Mouse (Mus musculus): ENCODE data around the gene Dpep3.
"Not testable (repeated sequence)": the region's sequence is repeated elsewhere in the genome, so short reads cannot be mapped to it uniquely, and the experiment has no call there.

The Dpep3 gene

GRCm38 (mm10) chr8:105979325-105979724, at the start of gene Dpep3:
Gene Dpep3, minus strand, starts transcription at chr8:105979429.
- DNase-seq (ENCODE audit: low read depth): no peak

- peak; percentile 89 for DNase-seq (ENCODE audit: low read depth)
These were observed 43.3 kb upstream of the Dpep3 start for GRCm38 (mm10) chr8:106022483-106022882.

GRCm38 (mm10) chr8:106018039-106018438, 38.8 kb upstream of the Dpep3 start:
- DNase-seq (ENCODE audit: low read depth): no peak

GRCm38 (mm10) chr8:106017130-106017529, 37.9 kb upstream of the Dpep3 start:
- DNase-seq (ENCODE audit: low read depth): no peak

- DNase-seq (ENCODE audit: low read depth): no peak
These were observed 37.1 kb upstream of the Dpep3 start for GRCm38 (mm10) chr8:106016284-106016683.

- DNase-seq (ENCODE audit: low read depth): not testable (repeated sequence)
These were observed 33.0 kb upstream of the Dpep3 start for GRCm38 (mm10) chr8:106012203-106012602.

GRCm38 (mm10) chr8:106011643-106011986, 32.4 kb upstream of the Dpep3 start, which contains the start of gene Ddx28:
Gene Ddx28, minus strand, starts transcription at chr8:106011882.
- DNase-seq (ENCODE audit: low read depth): no peak

- peak; percentile 96 for DNase-seq (ENCODE audit: low read depth)
These were observed 31.8 kb upstream of the Dpep3 start for GRCm38 (mm10) chr8:106010748-106011642.

GRCm38 (mm10) chr8:106007891-106008290, 28.7 kb upstream of the Dpep3 start:
- peak; percentile 20 for DNase-seq (ENCODE audit: low read depth)

GRCm38 (mm10) chr8:106007135-106007534, 27.9 kb upstream of the Dpep3 start:
- DNase-seq (ENCODE audit: low read depth): peak; percentile 86

GRCm38 (mm10) chr8:106006413-106006812, 27.2 kb upstream of the Dpep3 start:
- DNase-seq (ENCODE audit: low read depth): peak; percentile 21

GRCm38 (mm10) chr8:106005875-106006274, 26.6 kb upstream of the Dpep3 start, which contains the start of gene Dpep2nb:
Gene Dpep2nb, minus strand, starts transcription at chr8:106005975.
- no peak for DNase-seq (ENCODE audit: low read depth)

GRCm38 (mm10) chr8:106004538-106005207, 25.4 kb upstream of the Dpep3 start:
- DNase-seq (ENCODE audit: low read depth): peak; percentile 45

- DNase-seq (ENCODE audit: low read depth): no peak
These were observed 22.7 kb upstream of the Dpep3 start for GRCm38 (mm10) chr8:106001908-106002307.

GRCm38 (mm10) chr8:105998971-105999370, 19.7 kb upstream of the Dpep3 start:
- no peak for DNase-seq (ENCODE audit: low read depth)

- DNase-seq (ENCODE audit: low read depth): no peak
These were observed 17.1 kb upstream of the Dpep3 start for GRCm38 (mm10) chr8:105996359-105996758.

GRCm38 (mm10) chr8:105993226-105993625, 14.0 kb upstream of the Dpep3 start:
- DNase-seq (ENCODE audit: low read depth): no peak

GRCm38 (mm10) chr8:105992499-105992898, 13.3 kb upstream of the Dpep3 start:
- no peak for DNase-seq (ENCODE audit: low read depth)

- no peak for DNase-seq (ENCODE audit: low read depth)
These were observed 12.3 kb upstream of the Dpep3 start for GRCm38 (mm10) chr8:105991546-105991945.

GRCm38 (mm10) chr8:105990856-105991387, 11.7 kb upstream of the Dpep3 start, which contains the start of gene Dus2:
Gene Dus2, plus strand, starts transcription at chr8:105991337.
- peak; percentile 95 for DNase-seq (ENCODE audit: low read depth)

GRCm38 (mm10) chr8:105988546-105988945, 9.3 kb upstream of the Dpep3 start:
- no peak for DNase-seq (ENCODE audit: low read depth)

GRCm38 (mm10) chr8:105983406-105983805, 4.2 kb upstream of the Dpep3 start:
- DNase-seq (ENCODE audit: low read depth): not testable (repeated sequence)

- peak; percentile 22 for DNase-seq (ENCODE audit: low read depth)
These were observed 1.9 kb upstream of the Dpep3 start for GRCm38 (mm10) chr8:105981146-105981545.
